Mouse (Mus musculus) MEL (cell line): ENCODE measurements around the gene Kif6. TPM values are rescaled to one million over a fixed set of nuclear protein-coding genes. Genes with fewer than 3 reads are reported as not detected.

Experiments
- DNase-seq: peaks from one replicate; pipeline ENCODE4 v3.0.0; 2011; ENCODE audit warnings: low read depth, low spot score
- H3K27ac ChIP-seq: 2 replicates; pipeline ENCODE4 v1.5.1; 2012; ENCODE audit warnings: low read depth, mild to moderate bottlenecking, control low read depth, low read length, moderate library complexity; ENCODE audit not compliant: control insufficient read depth
- H3K27me3 ChIP-seq, 2 experiments: fragments of 150-350 bp in 1 of 2; sonication (generic) in 1 of 2; 2 replicates each; pipeline ENCODE4 v1.6.1; 2012; ENCODE audit warnings: low read length in 2 of 2, mild to moderate bottlenecking in 2 of 2, improper control_type of control experiment in 1 of 2, moderate library complexity in 1 of 2; ENCODE audit not compliant: insufficient read depth in 2 of 2, control insufficient read depth in 1 of 2
- H3K36me3 ChIP-seq, 2 experiments: 2 replicates each; pipeline ENCODE4 v1.6.1; 2012 to 2014; ENCODE audit warnings: low read length in 2 of 2, improper control_type of control experiment in 1 of 2, inconsistent platforms in 1 of 2, mild to moderate bottlenecking in 1 of 2; ENCODE audit not compliant: insufficient read depth in 2 of 2, control insufficient read depth in 1 of 2
- H3K4me1 ChIP-seq, 2 experiments: fragments of 150-350 bp in 1 of 2; sonication (generic) in 1 of 2; 2 replicates each; pipeline ENCODE4 v1.6.1; 2012; ENCODE audit warnings: low read length in 2 of 2, improper control_type of control experiment in 1 of 2, mild to moderate bottlenecking in 1 of 2; ENCODE audit not compliant: insufficient read depth in 2 of 2, control insufficient read depth in 1 of 2
- H3K4me3 ChIP-seq, 2 experiments: fragments of 150-350 bp in 1 of 2; sonication (generic) in 1 of 2; 2 replicates each; pipeline ENCODE4 v1.5.1; 2012; ENCODE audit warnings: low read depth in 2 of 2, low read length in 2 of 2, mild to moderate bottlenecking in 2 of 2, moderate library complexity in 2 of 2, control low read depth in 1 of 2, improper control_type of control experiment in 1 of 2; ENCODE audit not compliant: control insufficient read depth in 1 of 2, insufficient read depth in 1 of 2
- H3K79me2 ChIP-seq: 2 replicates; pipeline ENCODE4 v1.6.1; 2012; ENCODE audit warnings: mild to moderate bottlenecking, low read length, moderate library complexity; ENCODE audit not compliant: control insufficient read depth, poor library complexity, insufficient read depth
- H3K9ac ChIP-seq: 2 replicates; pipeline ENCODE4 v1.6.1; 2012; ENCODE audit warnings: low read depth, mild to moderate bottlenecking, control low read depth, low read length, moderate library complexity; ENCODE audit not compliant: control insufficient read depth, poor library complexity, severe bottlenecking
- H3K9me3 ChIP-seq: fragments of 150-350 bp; sonication (generic); replicated peaks from 2 replicates; pipeline ENCODE4 v1.6.1; 2012; ENCODE audit warnings: mild to moderate bottlenecking, low read length, improper control_type of control experiment, moderate library complexity; ENCODE audit not compliant: insufficient read depth
- CHD2 ChIP-seq: IDR thresholded peaks from 2 replicates; pipeline ENCODE4 v1.6.1; 2011; ENCODE audit warnings: low read length, improper control_type of control experiment
- ELF1 ChIP-seq: IDR thresholded peaks from 2 replicates; pipeline ENCODE4 v1.6.1; 2014; ENCODE audit warnings: low read depth, mild to moderate bottlenecking, inconsistent platforms, low read length, improper control_type of control experiment, moderate library complexity
- EP300 ChIP-seq, 2 experiments: IDR thresholded peaks; 2 replicates each; pipeline ENCODE4 v1.6.1; 2011; ENCODE audit warnings: improper control_type of control experiment in 2 of 2, low read length in 2 of 2, low read depth in 1 of 2, mild to moderate bottlenecking in 1 of 2
- GATA1 ChIP-seq: IDR thresholded peaks from 2 replicates; pipeline ENCODE4 v1.6.1; 2011; ENCODE audit warnings: low read depth, low read length, improper control_type of control experiment
- JUND ChIP-seq: IDR thresholded peaks from 2 replicates; pipeline ENCODE4 v1.6.1; 2011; ENCODE audit warnings: low read depth, mild to moderate bottlenecking, improper control_type of control experiment, low read length
- MAX ChIP-seq: IDR thresholded peaks from 2 replicates; pipeline ENCODE4 v1.6.1; 2011; ENCODE audit warnings: low read length, improper control_type of control experiment
- MYC ChIP-seq: IDR thresholded peaks from 2 replicates; pipeline ENCODE4 v1.6.1; 2011; ENCODE audit warnings: low read depth, mild to moderate bottlenecking, low read length, improper control_type of control experiment, moderate library complexity
- NELFE ChIP-seq: IDR thresholded peaks from 2 replicates; pipeline ENCODE4 v1.6.1; 2011; ENCODE audit warnings: low read depth, low read length, improper control_type of control experiment
- NRF1 ChIP-seq: IDR thresholded peaks from 2 replicates; pipeline ENCODE4 v1.6.1; 2014; ENCODE audit warnings: low read depth, mild to moderate bottlenecking, inconsistent platforms, low read length, improper control_type of control experiment, moderate library complexity; ENCODE audit not compliant: poor library complexity, insufficient read depth, severe bottlenecking
- POLR2A ChIP-seq, 2 experiments: IDR thresholded peaks; 2 replicates each; pipeline ENCODE4 v1.6.1; 2011 to 2012; ENCODE audit warnings: low read length in 2 of 2, mild to moderate bottlenecking in 2 of 2, control low read depth in 1 of 2, improper control_type of control experiment in 1 of 2, low read depth in 1 of 2, moderate library complexity in 1 of 2; ENCODE audit not compliant: control insufficient read depth in 1 of 2, insufficient read depth in 1 of 2, poor library complexity in 1 of 2
- POLR2AphosphoS2 ChIP-seq: IDR thresholded peaks from 2 replicates; pipeline ENCODE4 v1.6.1; 2011; ENCODE audit warnings: low read length, improper control_type of control experiment
- POLR2AphosphoS5 ChIP-seq: IDR thresholded peaks from 2 replicates; pipeline ENCODE4 v1.6.1; 2012; ENCODE audit warnings: low read depth, borderline replicate concordance, mild to moderate bottlenecking, inconsistent platforms, low read length, moderate library complexity, mixed read lengths
- RAD21 ChIP-seq: IDR thresholded peaks from 2 replicates; pipeline ENCODE4 v1.6.1; 2011; ENCODE audit warnings: mild to moderate bottlenecking, low read depth, low read length, improper control_type of control experiment
- USF1 ChIP-seq: IDR thresholded peaks from 2 replicates; pipeline ENCODE4 v1.6.1; 2014; ENCODE audit warnings: low read depth, mild to moderate bottlenecking, inconsistent platforms, low read length, improper control_type of control experiment, moderate library complexity
- USF2 ChIP-seq, 2 experiments: IDR thresholded peaks; 2 replicates each; pipeline ENCODE4 v1.6.1; 2011 to 2012; ENCODE audit warnings: improper control_type of control experiment in 2 of 2, low read length in 2 of 2, borderline replicate concordance in 1 of 2, inconsistent platforms in 1 of 2, low read depth in 1 of 2, mild to moderate bottlenecking in 1 of 2; ENCODE audit not compliant: insufficient read depth in 1 of 2
- ZKSCAN1 ChIP-seq: IDR thresholded peaks from 2 replicates; pipeline ENCODE4 v1.6.1; 2012; ENCODE audit warnings: low read depth, mild to moderate bottlenecking, inconsistent platforms, low read length, improper control_type of control experiment, moderate library complexity
- ZNF384 ChIP-seq: IDR thresholded peaks from 2 replicates; pipeline ENCODE4 v1.6.1; 2012; ENCODE audit warnings: low read depth, mild to moderate bottlenecking, inconsistent platforms, low read length, improper control_type of control experiment
- polyA plus RNA-seq, 2 experiments: library from polyadenylated mRNA; stranded (reverse) in 1 of 2; unstranded in 1 of 2; fragments of >175 nt in 1 of 2; fragments of >200 nt in 1 of 2; gene quantifications; 2 replicates each; pipeline versions ENCODE4 v1.2.1 to v1.2.4; 2012; ENCODE audit warnings: low replicate concordance in 2 of 2, low read depth in 1 of 2; ENCODE audit not compliant: insufficient read length in 2 of 2, insufficient read depth in 1 of 2, missing spikeins in 1 of 2
- total RNA-seq: library from RNA; depleted of rRNA; stranded (reverse); fragments of 300-350 nt; gene quantifications from 2 replicates; pipeline ENCODE4 v1.2.3, GENCODE M21; 2012

Gene Kif6
- total and polyA plus RNA-seq, 3 experiments, result not detected

DNA sequence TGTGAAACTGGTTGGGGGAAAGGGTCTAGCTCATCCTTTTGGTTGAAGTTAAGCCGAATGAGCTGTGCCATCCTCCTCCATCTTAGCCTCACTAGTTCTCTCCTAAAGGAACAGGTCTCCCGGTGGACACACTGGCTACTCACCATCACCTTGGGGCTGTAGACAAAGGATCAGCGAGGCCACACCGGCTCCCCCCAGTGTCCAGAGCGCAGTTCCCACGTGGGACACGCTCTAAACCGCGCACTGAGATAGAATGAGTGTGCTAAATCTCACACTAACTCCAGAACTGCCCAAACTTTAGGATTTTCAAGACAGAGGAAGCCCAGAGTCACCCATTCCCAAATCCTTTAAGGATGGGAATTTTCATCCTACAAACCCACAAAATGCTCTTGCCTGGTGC is 254.3 kb downstream of the Kif6 start:
- Histone ChIP-seq H3K4me1 (no peaks in the 10 kb centered on the region), H3K79me2 (no peaks in the 10 kb centered on the region), H3K4me3 (no peak overlapping the region)
- DNase-seq, result no peak
- TF ChIP-seq JUND (no peak), MAX (no peak), USF2 (IDR thresholded peaks at IDR 0.05; ENCODE audit: borderline replicate concordance in 1 of 2, insufficient read depth in 1 of 2, low read depth in 1 of 2, low read length in 2 of 2) (no peak), CHD2 (no peak)
- TF ChIP-seq, all 39 proteins: peak for 0
- Histone ChIP-seq H3K27me3 (no peaks in the 10 kb centered on the region), H3K36me3 (no peaks in the 10 kb centered on the region), H3K9ac (no peak overlapping the region), H3K9me3 (no peaks in the 10 kb centered on the region), H3K27ac (no peak overlapping the region)

DNA sequence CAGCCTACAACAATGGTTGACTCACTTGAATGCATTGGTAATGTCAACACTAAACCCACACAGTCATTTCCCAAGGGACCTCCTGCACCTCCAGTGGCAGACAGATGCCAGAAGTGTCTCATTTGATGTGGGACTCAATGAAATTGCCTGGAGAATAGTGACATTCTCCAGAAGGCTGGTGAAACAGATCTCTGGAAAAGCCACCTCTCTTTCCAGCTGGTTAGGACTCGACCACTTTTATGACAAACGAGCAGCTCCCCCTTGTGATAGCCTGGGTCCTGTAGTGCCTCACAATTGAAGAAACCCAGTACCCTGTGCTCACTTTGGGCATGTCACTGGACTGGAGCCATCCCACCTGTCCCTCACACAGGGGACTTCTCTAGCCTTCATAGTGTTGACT is 257.4 kb downstream of the Kif6 start:
- DNase-seq, result no peak
- Histone ChIP-seq H3K27me3 (no peaks in the 10 kb centered on the region), H3K4me3 (no peak overlapping the region), H3K79me2 (no peaks in the 10 kb centered on the region), H3K4me1 (no peaks in the 10 kb centered on the region), H3K9me3 (no peaks in the 10 kb centered on the region), H3K9ac (no peak overlapping the region), H3K27ac (no peak overlapping the region), H3K36me3 (no peaks in the 10 kb centered on the region)
- TF ChIP-seq ZNF384, result no peak

DNA sequence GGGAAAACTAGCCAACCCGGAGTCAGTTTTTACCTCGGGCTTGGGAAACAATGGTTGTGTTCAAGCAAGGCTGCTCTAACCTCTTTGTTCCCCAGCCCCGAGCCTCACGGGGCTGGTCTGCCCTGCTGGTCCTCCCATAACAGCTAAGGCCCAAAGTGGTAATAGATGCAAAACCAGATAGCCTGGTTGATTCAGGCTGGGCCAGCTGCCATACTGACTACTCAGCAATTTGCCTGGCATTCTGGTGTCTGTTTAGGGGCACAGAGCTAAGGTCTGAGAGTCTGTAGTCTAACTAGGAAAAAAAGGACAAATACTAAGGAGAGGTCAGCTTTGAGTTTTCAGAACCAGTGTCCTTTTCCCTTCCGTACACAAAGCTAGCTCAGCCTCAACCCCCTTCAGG is 259.8 kb downstream of the Kif6 start:
- Histone ChIP-seq H3K79me2 (no peaks in the 10 kb centered on the region), H3K9me3 (no peaks in the 10 kb centered on the region), H3K27me3 (no peaks in the 10 kb centered on the region), H3K27ac (no peak overlapping the region), H3K4me1 (no peaks in the 10 kb centered on the region), H3K4me3 (no peak overlapping the region), H3K9ac (no peak overlapping the region), H3K36me3 (no peaks in the 10 kb centered on the region)
- TF ChIP-seq USF2 (IDR thresholded peaks at IDR 0.05; ENCODE audit: borderline replicate concordance in 1 of 2, insufficient read depth in 1 of 2, low read depth in 1 of 2, low read length in 2 of 2) (no peak), POLR2AphosphoS2 (no peak), RAD21 (no peak), MYC (no peak)
- no peak for DNase-seq

DNA sequence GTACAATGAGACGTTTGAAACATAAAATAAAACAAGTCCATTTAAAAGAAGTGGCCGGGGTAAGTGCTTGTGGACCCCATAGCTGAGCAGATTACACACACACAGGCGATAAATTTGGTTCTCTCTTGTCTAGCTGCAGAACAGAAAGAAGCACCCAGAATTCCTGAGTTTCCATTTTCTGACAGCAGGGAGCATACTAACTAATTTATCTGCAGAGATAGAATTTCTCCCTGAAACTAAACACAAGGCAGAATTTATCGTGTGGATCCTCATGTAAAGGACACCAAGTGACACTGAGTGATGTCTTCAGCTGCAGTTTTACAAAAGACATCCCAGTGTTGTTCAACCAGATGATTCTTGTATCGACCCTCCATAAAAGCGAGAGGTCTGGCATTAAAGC is 260.5 kb downstream of the Kif6 start:
- Histone ChIP-seq H3K27ac (no peak overlapping the region), H3K36me3 (no peaks in the 10 kb centered on the region), H3K4me3 (no peak overlapping the region), H3K4me1 (no peaks in the 10 kb centered on the region), H3K79me2 (no peaks in the 10 kb centered on the region), H3K9me3 (no peaks in the 10 kb centered on the region), H3K27me3 (no peaks in the 10 kb centered on the region), H3K9ac (no peak overlapping the region)
- no peak for DNase-seq
- no peak for TF ChIP-seq EP300 (IDR thresholded peaks at IDR 0.05; ENCODE audit: low read depth in 1 of 2, low read length in 2 of 2)
- TF ChIP-seq POLR2A (IDR thresholded peaks at IDR 0.05; ENCODE audit: control insufficient read depth in 1 of 2, insufficient read depth in 1 of 2, low read depth in 1 of 2, low read length in 2 of 2, poor library complexity in 1 of 2), result no peak
- TF ChIP-seq POLR2AphosphoS5, result no peak
- no peak for TF ChIP-seq ELF1
- no peak for TF ChIP-seq NELFE
- TF ChIP-seq ZKSCAN1, result no peak
- no peak for TF ChIP-seq USF1
- no peak for TF ChIP-seq NRF1
- no peak for TF ChIP-seq GATA1
